Mouse (Mus musculus) heart, postnatal 4 days (tissue): ENCODE data around the gene Khdc4. TPM values are rescaled to one million over a fixed set of nuclear protein-coding genes. Genes with fewer than 3 reads are reported as not detected.
A peak's percentile ranks its signal among the peaks of the same experiment; 100 is the strongest.
"Not testable (repeated sequence)": the region's sequence is repeated elsewhere in the genome, so short reads cannot be mapped to it uniquely, and the experiment has no call there.

ENCODE experiments used
- DNase-seq: peaks from one replicate; pipeline ENCODE4 v3.0.0; 2021
- total RNA-seq, 2 experiments: library from RNA; stranded (reverse); gene quantifications; 2 replicates each; pipeline ENCODE4 v1.2.3; 2021

Gene Khdc4
- total RNA-seq, 2 experiments from 2014 or later = 44.9 to 49.2 TPM

- DNase-seq = no peak
These were observed 27.0 kb upstream of the Khdc4 start for GRCm38 (mm10) chr3:88658441-88659127.

- no peak for DNase-seq
These were observed 25.8 kb upstream of the Khdc4 start for GRCm38 (mm10) chr3:88659798-88660197.

GRCm38 (mm10) chr3:88664095-88664494, 21.5 kb upstream of the Khdc4 start:
- DNase-seq = no peak

- peak; percentile 88 for DNase-seq
These were observed 8.2 kb upstream of the Khdc4 start for GRCm38 (mm10) chr3:88677399-88677798.

- no peak for DNase-seq
These were observed 1.8 kb upstream of the Khdc4 start for GRCm38 (mm10) chr3:88683814-88684213.

- no peak for DNase-seq
These were observed 1.2 kb upstream of the Khdc4 start for GRCm38 (mm10) chr3:88684236-88684979.

GRCm38 (mm10) chr3:88685958-88686451, 402 bp downstream of the Khdc4 start:
- DNase-seq = peak; percentile 60

GRCm38 (mm10) chr3:88686734-88687611, 1.4 kb downstream of the Khdc4 start:
- DNase-seq = no peak

GRCm38 (mm10) chr3:88689079-88689478, 3.5 kb downstream of the Khdc4 start:
- no peak for DNase-seq

GRCm38 (mm10) chr3:88695545-88695944, 9.9 kb downstream of the Khdc4 start:
- DNase-seq = no peak

- no peak for DNase-seq
These were observed 12.4 kb downstream of the Khdc4 start for GRCm38 (mm10) chr3:88698051-88698450.

GRCm38 (mm10) chr3:88698834-88699233, 13.2 kb downstream of the Khdc4 start:
- DNase-seq = no peak

- DNase-seq = no peak
These were observed 14.6 kb downstream of the Khdc4 start for GRCm38 (mm10) chr3:88700247-88700646.

GRCm38 (mm10) chr3:88701222-88701621, 15.6 kb downstream of the Khdc4 start:
- no peak for DNase-seq

- no peak for DNase-seq
These were observed 28.1 kb downstream of the Khdc4 start for GRCm38 (mm10) chr3:88713709-88714108.

- no peak for DNase-seq
These were observed 29.1 kb downstream of the Khdc4 start for GRCm38 (mm10) chr3:88714725-88715124.

- not testable (repeated sequence) for DNase-seq
These were observed 30.1 kb downstream of the Khdc4 start for GRCm38 (mm10) chr3:88715716-88716115.

- peak; percentile 90 for DNase-seq
These were observed 31.0 kb downstream of the Khdc4 start, which contains the start of gene Rit1 for GRCm38 (mm10) chr3:88716399-88717197. Rit1 (plus strand) TSS chr3:88716838.

GRCm38 (mm10) chr3:88717198-88717798, 31.7 kb downstream of the Khdc4 start:
- peak; percentile 49 for DNase-seq

GRCm38 (mm10) chr3:88717831-88718230, 32.2 kb downstream of the Khdc4 start:
- no peak for DNase-seq

- peak; percentile 75 for DNase-seq
These were observed 33.5 kb downstream of the Khdc4 start for GRCm38 (mm10) chr3:88719098-88719497.
